Mouse (Mus musculus) lung, postnatal 10 days (tissue): ENCODE results near the gene Paqr9.
"Not testable (repeated sequence)": the region's sequence is repeated elsewhere in the genome, so short reads cannot be mapped to it uniquely, and the experiment has no call there.

Source experiments
- DNase-seq: peaks from one replicate; pipeline ENCODE4 v3.0.0; 2021

Gene Paqr9

GRCm38 (mm10) chr9:95559059-95559935 lies at the start of gene Paqr9:
Gene Paqr9, plus strand, starts transcription at chr9:95559657.
- peak; percentile 7 for DNase-seq

DNA sequence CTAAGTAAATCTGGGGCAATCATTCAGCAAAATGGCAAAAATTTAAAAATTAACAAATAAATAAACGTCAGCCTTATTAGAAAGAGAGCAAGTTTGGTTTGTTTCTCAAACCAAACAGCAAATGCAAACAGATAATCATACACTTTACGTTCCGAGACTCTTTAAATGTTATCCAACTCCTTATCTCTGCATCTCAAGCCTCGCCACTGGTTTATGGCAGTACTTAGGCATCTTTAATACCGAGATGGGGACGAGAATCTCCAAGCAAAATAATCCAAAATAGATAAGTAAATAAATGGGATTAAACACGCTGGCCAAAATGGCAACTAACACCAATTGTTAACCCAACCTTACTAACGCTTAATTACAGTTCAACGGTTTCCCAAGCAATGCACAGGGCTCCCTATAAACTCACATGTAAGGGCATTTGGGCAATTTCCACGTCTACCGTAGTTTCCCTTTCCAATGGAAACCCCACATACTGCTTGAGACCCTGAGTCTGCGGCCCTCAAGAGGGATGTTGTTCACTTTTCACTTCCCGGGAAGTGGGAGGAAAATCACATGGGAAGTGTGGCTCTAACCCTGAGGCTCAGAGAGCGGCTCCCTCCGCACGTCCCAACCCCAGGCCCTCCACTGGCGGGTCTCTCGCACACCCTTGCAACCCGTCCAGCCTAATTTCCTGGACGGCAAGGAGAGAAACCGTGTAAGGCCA lies 48.6 kb upstream of the Paqr9 start:
- no peak for DNase-seq

DNA sequence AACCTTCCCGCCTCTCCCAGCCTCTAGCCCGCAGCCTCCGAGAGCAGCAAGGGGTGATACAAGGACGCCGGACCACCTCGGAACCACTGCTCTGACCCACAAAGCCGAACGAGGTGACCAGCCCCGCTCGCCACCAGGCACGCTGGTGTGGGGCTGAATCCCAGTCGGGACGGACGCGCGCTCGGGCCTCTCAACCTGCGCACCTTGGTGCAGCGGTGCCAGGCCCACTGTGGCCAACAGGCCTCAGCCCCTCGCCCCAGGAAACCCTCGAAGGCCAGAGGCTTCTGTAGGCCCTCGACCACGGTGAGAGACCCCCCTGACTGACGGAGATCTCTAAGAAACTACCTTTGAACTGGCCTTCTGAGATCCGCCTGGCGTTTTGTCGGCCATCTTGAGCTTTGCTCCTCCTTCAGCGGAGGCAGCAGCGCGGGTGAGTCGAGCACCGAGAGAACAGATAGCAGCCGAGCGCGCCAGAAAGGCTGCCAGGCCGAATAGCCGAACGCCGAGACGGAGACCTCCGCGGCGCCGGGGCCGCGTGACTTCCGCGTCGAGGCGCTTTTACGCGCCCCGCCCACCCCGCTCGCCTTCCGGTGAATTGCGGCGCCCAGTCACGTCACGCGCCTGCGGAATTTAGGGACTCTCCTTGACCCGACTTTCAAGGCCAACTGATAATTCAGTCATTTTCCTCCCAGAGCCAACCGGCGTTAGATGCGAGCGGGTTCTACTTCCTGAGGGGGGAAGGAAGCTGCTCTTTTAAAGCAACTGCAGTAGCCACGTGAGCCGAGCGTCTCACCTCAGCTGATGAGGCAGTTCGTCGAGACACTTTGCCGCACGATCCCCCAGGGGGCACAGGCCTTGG lies 47.8 kb upstream of the Paqr9 start, which contains the start of gene U2surp:
Gene U2surp (minus strand): TSS at position 525 of the 859 bp plus-strand sequence.
- DNase-seq: peak; percentile 97

DNA sequence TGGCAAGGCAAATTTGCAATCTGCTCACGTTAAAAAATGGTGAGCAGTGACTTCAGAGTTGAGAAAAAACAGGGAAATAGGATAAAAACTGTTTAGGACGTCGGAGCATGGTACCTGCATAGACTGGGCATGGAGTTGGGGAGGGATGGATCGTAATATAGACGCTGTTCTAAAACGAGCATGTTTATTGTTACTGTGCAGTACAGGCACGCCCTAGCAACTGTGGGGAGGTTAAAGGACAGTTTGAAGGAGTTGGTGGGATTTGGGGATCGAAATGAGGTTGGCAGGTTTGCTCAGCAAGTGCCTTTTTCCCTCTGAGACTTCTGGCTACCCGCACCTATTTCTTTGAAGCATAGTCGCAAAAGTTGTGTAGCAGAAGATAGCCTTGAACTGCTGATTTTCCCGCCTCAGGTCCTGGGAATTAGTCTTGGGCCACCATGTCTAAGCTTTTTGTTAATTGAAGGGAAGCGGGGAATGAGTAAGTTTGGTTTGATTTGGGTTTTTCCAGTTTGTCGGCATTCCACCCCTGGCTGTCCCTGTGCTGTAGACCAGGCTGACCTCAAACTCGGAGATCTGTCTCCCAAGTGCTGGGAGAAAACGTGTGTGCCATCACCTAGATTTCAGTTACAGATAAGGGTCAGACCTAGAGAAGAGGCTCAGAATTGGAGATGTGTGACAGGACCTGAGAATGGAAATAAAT lies 47.0 kb upstream of the Paqr9 start:
- DNase-seq: no peak

GRCm38 (mm10) chr9:95513776-95514175 lies 45.7 kb upstream of the Paqr9 start:
- no peak for DNase-seq

DNA sequence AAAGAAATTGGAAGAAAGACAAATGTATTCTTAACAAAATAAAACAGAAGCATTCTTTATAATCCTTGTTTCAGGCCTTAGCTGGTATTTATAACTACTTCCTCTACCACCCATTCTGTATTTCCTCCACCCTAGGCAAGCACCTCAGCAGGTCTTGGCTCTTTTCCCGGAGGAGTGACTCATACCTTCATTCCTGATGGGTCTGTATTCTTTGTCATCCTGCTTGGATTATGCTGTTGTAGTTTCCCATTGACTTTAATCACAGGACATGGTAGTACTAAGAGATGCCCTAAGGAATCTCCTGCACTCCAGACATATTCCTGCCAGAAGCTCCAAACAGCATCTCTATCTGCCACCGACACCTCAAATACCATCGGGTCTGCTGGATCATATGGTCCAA lies 45.1 kb upstream of the Paqr9 start:
- not testable (repeated sequence) for DNase-seq

DNA sequence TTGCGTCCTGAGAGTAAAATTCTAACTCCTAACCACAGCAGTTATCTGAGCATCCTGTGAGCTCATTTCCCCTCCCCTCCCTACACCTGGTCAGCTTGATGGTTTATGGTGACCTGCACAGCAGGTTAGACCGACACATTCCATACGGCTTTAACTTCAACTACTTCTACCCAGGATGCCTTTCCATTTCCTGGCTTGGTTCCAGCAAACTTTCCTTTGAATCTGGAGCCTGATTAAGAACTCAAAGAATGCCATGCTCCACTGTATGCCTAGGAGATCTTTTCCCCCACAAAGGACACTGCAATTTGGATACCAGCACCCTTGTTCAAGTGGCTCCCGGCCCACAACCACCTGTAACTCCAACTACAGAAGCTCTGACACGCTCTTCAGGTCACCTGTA lies 38.9 kb upstream of the Paqr9 start:
- no peak for DNase-seq

DNA sequence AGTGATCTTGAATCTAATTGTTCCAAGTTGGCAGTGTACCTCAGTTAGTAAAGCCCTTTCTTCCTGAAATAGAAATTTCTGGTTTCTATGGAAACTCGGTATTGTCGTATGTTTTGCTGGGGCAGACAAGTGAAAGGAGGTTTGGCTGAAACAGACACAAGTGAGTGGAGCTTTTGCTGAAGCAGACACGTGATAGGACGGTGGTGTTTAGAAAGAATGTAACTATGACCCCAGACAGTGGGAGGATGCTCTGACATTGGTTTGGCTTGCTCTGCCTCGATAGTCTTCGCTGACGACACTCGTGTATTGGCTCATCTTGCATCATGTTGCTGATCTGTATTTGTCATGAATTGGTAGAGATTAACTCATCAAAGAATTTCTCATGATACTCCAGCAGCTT lies 38.4 kb upstream of the Paqr9 start:
- DNase-seq: no peak

GRCm38 (mm10) chr9:95521566-95521965 lies 37.9 kb upstream of the Paqr9 start:
- peak; percentile 4 for DNase-seq

DNA sequence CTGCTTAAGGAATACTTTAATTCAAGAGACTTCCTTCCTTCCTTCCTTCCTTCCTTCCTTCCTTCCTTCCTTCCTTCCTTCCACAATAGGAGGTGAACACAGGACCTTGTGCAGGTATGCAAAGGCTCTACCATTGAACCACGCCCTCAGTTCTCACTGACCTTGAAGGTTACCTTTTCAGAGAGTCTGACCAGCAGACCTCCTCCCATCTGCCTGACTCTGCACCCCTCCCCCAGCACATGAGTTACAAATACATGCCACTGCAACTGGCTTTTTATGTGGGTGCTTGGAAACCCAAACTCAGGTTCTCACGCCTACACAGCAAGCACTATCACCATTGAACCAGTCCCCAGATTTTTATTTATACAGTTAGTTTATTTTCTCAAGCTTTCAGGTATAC lies 36.9 kb upstream of the Paqr9 start:
- no peak for DNase-seq

- DNase-seq: no peak
These were observed 34.1 kb upstream of the Paqr9 start for GRCm38 (mm10) chr9:95525376-95525775.

- peak; percentile 46 for DNase-seq
These were observed 33.5 kb upstream of the Paqr9 start for GRCm38 (mm10) chr9:95525961-95526360.

DNA sequence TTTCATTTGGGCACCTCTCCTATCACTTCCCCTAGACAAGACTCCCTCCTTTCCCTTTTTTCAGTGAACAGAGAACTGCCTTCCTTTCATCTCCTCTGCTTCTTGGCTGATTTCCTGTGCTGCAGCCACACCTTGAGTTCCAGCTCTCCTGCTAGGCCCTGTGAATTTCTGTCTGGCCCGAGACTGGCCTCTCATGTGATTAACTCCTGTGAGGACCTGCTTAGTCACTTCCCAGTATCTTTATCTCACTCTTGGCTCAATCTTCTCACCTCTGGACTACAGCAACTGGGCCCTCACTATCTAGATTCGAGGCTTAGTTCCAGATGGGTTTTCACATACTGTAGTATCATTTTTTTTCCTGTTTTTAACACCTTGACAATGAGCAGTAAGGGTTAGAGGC lies 31.8 kb upstream of the Paqr9 start:
- no peak for DNase-seq

DNA sequence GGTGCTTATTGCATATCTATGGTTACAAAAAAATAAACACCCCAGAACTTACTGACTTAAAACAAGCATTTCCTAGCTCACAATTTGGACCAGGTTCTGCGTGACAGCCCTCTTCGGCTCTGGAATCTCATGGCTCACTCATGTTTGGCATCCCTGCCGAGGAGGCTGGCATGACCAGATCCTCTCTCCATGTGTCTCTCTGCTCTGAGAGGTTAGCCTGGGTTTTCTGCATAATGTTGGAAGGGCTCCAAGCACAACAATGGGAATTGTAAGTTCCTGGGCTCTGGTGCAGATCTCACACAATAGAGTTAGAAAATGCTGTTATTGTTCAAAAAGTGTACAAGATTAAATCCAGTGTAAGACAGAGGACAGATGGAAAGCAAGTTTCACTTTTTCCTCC lies 28.3 kb upstream of the Paqr9 start:
- DNase-seq: no peak

GRCm38 (mm10) chr9:95533817-95534216 lies 25.6 kb upstream of the Paqr9 start:
- DNase-seq: no peak

GRCm38 (mm10) chr9:95539176-95539800 lies 20.2 kb upstream of the Paqr9 start:
- no peak for DNase-seq

DNA sequence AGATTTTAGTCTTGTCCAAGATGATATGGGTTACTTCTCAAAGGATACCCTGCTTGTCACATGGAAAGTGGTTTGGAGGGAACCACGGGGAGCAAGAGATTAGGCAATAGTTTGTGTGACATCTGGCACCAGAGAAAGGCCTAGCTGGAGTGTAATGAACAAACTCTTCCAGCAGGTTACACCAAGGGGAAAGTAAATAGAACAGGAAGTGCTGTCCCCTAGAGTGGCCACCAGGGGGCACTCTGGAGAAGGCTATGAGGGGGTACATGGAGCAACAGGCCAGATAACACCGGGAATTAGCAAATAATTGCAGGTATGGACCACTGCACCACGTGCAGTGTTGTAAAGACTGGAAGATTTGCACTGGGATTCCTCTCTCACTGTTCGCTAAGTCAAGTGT lies 19.0 kb upstream of the Paqr9 start:
- DNase-seq: peak; percentile 60

GRCm38 (mm10) chr9:95541208-95541607 lies 18.2 kb upstream of the Paqr9 start:
- no peak for DNase-seq

GRCm38 (mm10) chr9:95541650-95542432 lies 17.6 kb upstream of the Paqr9 start:
- DNase-seq: no peak

GRCm38 (mm10) chr9:95542475-95542874 lies 17.0 kb upstream of the Paqr9 start:
- no peak for DNase-seq

GRCm38 (mm10) chr9:95544598-95544997 lies 14.9 kb upstream of the Paqr9 start:
- DNase-seq: no peak
